Mouse (Mus musculus): ENCODE data around the gene Slit2. TPM values are rescaled to one million over a fixed set of nuclear protein-coding genes. Genes with fewer than 3 reads are reported as not detected.

Gene Slit2
- polyA plus RNA-seq, 1 experiment = 0.20 TPM

DNA sequence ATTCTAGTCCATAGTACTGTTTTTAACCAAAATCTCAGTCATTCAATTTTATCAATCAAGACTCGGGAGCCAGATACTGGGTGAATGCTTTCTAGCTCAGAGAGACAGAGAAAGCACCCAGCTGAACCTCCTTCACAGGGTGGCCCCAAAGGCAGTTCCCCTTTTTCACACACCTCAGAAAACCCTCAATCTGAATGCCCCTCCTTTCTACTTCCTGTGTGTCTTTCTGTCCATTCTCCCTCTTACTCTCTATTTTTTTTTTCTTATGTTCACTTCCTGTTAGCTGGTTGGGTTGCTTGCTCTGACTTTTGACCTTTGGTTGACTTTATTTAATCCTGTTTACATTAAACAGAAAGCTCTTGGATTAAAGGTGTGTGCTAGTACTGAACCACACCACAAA is 366.4 kb downstream of the Slit2 start:
- H3K27ac ChIP-seq (ENCODE audit: insufficient read depth, low read length) = no peak overlapping the region
- WGBS = 9% methylated on average over 1 of the region's 1 CpGs
- peak in 1 of 2 experiments; percentile 8 for DNase-seq (ENCODE audit: low read depth in 1 of 2, low spot score in 2 of 2)
- no peak for TF ChIP-seq POLR2A (IDR thresholded peaks at IDR 0.05; ENCODE audit: low read depth, low read length)
- TF ChIP-seq CTCF (IDR thresholded peaks at IDR 0.05; ENCODE audit: extremely low read depth, insufficient read depth, insufficient read length, insufficient replicate concordance) = no peak
- no peaks in the 10 kb centered on the region for H3K4me1 ChIP-seq (ENCODE audit: control insufficient read depth, insufficient read depth, insufficient read length)
- H3K27me3 ChIP-seq (ENCODE audit: control insufficient read depth, insufficient read depth, low read length) = no peaks in the 10 kb centered on the region
- H3K4me3 ChIP-seq (ENCODE audit: extremely low read depth, insufficient read depth, insufficient read length) = no peak overlapping the region
- no peaks in the 10 kb centered on the region for H3K36me3 ChIP-seq (ENCODE audit: control insufficient read depth, insufficient read depth, low read length)

Data from spleen, adult 2 months (tissue).